Mouse (Mus musculus): ENCODE results near the gene Golt1b.

Gene Golt1b

DNA sequence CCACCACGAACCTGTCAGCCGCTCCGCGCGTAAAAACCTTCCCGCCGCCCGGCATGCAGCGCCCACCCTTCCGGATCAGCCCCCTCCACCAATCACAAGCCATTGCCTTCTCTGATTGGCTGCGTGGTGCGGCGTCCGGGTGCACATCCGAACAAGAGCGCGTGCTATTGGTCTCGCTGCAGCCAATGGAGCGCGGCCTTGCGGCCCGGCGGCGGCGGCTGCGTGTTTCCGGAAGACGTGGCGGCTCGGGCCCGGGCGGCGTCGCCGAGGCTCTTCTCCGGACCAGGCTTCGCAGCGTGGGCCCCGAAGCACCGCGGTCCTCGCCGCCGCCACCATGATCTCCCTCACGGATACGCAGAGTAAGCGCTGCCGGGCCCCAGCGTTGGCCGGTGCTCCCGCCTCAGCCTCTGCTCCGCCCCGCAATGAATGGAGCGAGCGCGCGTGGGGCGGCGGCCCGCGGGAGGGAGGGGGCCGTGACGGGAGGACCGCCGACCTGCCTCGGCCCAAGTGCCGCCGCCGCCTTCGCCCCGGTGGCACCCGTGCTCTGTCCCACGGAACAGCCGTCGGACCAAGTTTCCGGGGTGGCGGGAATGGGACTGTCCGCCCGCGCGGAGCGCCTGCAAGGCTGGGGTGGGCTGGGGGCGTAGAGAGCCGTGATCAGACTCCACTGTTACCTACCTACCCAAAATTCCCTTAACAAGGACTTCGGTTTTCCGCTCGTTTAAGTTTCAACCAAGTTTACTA is at the start of gene Golt1b, which contains the start of gene Recql:
Gene Golt1b, plus strand, starts transcription at position 211 of the 744 bp plus-strand sequence.
Gene Recql, minus strand, starts transcription at position 77 of the 744 bp plus-strand sequence.
- in situ Hi-C loops (cut with MboI, MseI): loop anchor here (5.0 to 25.0 kb wide), 3 partner anchors 40 to 725 kb away; partner anchors contain the start of genes C2cd5 (in 1 of the 2) and Pyroxd1 (in 1 of the 2)

DNA sequence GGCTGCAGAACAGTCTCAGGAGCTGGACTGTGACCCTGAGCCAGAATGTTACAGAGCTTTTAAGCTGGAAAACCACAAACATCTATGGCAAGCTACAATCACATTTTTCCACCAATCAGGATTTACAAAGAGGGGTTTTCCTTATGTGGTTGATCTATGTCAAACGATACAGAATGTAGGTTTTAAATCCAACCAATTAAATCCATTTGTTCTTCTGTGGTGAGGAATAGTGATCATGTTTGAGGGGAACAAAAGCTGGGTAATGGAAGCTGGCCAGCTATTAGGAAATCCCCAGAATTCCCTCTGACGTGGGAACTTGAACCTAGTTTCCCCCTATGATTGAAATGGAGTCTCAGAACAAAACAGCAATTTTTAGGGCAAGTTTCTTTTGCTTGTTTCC is 48.1 kb upstream of the Golt1b start:
- in situ Hi-C loops (cut with MboI, MseI): no loop called here

DNA sequence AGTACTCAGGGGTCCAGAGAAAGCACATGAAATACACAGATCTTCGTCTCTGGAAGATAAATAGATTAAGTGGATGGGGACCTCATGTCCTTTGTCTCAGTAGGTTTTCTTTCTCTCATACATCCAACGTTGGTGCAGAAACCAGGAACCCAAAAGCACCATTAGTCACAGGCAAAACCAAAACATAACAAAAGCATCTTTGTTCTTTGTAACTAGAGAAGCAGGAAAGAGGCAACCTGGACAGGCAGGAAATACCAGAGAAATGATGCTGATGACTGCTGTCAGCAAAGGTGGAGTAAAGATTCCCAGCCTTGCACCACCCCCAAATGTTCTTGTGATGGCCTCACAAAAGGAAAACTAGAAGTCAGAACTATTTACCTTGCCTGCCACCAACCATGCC is 47.4 kb upstream of the Golt1b start:
- in situ Hi-C loops (cut with MboI, MseI): no loop called here

DNA sequence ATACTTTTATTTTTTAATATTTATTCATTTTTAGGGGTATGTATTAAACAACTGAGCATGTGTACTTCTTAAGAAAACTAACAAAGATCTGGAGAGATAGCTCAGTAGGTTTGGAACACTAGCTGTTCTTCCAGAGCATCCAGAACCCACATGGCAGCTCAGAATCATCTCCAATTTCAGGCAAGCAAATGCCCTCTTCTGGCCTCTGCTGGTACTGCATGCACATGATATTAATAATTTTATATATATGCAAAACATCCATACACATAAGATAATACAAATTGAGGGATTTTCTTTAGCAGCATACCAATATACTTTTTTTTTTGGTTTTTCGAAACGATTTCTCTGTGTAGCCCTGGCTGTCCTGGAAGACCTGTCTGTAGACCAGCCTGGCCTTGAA is 43.5 kb upstream of the Golt1b start:
- in situ Hi-C loops (cut with MboI, MseI): no loop called here

DNA sequence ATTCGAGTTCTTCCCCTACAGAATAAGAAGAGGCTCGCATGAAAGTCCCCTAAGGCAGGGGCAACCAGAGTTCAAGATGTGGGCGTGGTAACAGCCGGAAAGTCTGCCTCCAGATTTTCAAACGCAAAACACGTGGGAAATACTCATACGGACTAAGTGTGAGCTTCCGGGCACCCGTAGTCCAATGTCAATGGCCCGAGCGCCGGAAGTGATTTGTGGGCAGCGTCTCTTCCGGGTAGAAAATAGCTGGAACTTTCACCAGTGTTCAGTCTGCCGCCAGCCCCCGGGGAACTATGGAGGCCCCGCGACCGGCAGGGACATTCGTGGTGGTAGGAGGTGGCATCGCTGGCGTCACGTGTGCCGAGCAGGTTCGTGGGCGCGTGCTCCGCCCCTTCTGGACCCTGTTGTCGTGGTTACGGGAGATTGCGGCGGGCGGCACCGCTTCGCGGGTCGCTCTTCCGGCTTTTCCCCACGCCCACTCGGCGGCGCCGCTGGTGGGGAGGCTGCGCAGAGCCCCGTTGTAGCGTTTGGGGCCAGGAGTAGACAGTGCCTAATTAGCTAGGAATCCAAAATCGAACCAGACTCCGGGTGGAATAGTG is 41.5 kb upstream of the Golt1b start, which contains the start of gene Pyroxd1:
Gene Pyroxd1, plus strand, starts transcription at position 215 of the 599 bp plus-strand sequence.
- in situ Hi-C loops (cut with MboI, MseI): loop anchor here in 1 of 2 experiments (5.0 kb wide), 1 partner anchor 42 kb away; the partner anchor contains the start of genes Golt1b and Recql

DNA sequence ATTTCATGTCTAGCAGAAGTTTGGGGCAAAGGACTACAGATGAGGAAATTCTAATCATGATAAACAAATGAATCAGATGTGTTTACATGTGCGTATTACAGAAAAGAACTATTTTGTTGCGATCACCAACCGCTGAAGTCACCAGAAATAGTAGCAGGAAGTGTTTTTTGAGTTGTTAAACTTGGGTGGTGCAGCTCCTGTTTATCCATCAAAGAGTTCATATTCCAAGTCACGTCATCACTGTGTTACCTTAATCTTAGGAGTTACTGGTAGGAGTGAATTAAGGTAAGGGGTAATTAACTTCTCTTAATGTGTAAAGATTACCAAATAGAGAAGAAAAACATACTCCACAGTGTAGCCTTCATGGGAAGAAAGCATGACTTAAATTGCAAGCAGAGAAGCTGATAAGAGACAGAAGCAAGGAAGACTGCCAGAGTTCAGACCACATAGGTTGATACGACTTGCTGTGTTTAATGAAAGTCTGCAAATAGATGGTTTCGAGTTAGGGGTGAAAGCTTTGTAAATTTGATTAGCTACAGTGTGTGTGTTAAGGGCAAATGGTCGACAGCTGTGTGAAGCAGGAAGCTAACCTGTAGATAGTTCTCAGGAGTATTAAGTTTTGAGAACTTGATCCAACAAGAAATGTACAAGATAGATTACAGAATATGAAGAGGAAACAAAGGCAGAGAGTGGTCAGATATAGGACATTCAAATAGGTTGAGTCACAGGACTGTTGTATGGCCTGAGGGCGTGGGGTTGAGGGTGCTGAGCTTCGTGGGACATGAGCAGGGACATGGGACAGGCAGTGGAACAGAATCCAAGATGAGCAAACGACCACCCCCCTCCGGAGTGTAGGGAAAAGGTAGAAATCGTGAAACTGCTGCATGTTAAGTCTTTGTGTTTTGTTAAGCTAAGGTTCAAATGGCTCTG is 40.6 kb upstream of the Golt1b start:
- in situ Hi-C loops (cut with MboI, MseI): loop anchor here in 1 of 2 experiments (5.0 kb wide), 1 partner anchor 41 kb away; the partner anchor contains the start of genes Golt1b and Recql

DNA sequence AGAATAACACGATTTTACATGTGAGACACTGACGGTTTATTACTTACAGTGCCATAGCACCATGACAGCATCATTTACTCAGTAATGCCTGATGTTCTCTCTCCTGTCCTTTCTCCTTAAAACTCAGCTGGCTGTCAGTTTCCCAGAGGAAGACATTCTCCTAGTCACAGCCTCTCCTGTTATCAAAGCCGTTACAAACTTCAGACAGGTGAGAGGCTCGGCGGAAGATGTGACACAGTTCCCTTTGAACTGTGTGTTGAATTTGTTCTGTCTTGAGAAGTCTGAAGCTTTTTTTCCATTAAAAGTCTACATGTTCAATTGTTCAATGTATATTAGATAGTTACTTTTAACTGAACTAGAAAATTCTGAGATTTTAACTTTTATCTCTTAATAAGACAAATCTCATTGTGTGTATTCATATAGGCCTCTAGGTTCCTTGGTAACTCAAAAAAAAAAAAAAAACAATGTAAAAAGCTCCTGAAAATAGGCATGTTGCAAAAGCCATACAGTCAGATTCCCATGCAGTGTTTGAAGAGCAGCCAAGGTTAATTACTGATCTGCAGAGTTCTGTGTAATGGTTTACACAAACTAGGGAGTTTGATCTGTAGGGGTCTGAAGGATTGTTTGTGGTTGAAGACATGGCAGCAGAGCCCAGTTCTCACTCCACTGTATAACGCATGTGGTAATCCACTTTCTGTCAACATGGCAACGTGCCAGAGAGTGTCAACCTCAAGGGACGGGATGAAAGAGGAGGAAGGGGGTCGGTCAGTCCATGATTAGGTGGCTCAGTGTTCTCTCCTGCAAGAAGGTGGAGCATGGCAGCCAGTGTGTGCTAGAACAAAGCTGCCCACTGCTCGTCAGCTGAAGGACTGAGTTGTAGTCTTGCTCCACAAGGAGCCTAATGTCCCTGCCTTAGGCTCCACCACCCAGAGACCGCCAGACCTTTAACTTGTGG is 39.3 kb upstream of the Golt1b start:
- in situ Hi-C loops (cut with MboI, MseI): loop anchor here in 1 of 2 experiments (5.0 kb wide), 1 partner anchor 40 kb away; the partner anchor contains the start of genes Golt1b and Recql

DNA sequence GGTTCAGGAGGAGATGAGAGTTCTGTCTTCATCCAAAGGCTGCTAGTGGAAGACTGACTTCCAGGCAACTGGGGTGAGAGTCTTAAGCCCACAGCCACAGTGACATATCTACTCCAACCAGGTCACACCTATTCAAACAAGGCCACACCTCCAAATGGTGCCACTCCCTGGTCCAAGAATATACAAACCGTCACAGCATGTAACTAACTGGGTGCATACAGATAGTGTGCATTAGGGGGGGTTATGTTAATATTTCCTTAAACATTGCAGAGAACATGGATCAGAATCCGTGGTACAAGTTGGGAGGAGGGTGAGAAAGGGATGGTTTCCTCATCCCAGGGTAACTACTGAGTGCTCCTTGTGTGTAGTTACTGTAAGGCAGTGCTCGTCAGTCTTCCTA is 34.9 kb upstream of the Golt1b start:
- in situ Hi-C loops (cut with MboI, MseI): loop anchor here in 1 of 2 experiments (25.0 kb wide), 1 partner anchor 1810 kb away; no protein-coding TSS in a partner anchor

DNA sequence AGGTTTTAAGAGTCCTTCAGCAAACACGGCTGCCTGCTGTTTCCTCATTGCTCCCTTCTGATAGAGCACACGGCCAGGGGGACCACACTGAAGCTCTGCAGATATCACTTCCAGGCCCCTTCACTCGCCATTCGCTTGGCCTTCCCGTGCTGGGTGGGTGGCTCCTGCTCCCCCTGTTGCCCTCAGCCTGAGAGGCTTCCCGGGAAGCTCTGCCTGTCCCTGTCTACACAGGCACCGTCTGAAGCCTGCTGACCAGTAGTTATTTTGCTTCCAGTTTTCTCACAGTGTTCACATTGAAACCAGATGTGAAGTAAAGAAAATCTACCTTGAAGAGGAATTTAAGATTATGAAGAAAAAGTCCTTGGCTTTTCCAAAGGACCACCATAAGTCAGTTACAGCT is 29.9 kb upstream of the Golt1b start:
- in situ Hi-C loops (cut with MboI, MseI): loop anchor here in 1 of 2 experiments (25.0 kb wide), 1 partner anchor 1805 kb away; no protein-coding TSS in a partner anchor

DNA sequence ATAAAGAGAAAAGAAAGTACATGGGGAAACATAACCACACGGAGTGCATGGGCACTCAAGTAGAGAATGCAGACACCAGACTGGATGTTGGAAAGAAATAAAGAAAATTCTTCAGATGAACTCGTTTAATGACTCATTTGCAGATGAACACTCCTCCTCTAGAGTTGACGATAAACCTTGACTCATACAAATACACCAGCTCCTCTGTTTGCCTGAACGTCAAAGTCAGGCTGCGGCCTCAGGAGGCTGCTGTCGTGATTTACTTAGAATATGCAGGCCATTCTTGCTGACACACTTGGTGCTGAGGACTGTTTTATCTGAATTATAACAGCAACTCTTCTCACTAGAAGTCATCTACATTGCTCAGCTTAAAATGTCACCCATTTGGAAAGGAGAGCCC is 25.0 kb upstream of the Golt1b start:
- in situ Hi-C loops (cut with MboI, MseI): loop anchor here in 1 of 2 experiments (25.0 kb wide), 1 partner anchor 1800 kb away; no protein-coding TSS in a partner anchor

DNA sequence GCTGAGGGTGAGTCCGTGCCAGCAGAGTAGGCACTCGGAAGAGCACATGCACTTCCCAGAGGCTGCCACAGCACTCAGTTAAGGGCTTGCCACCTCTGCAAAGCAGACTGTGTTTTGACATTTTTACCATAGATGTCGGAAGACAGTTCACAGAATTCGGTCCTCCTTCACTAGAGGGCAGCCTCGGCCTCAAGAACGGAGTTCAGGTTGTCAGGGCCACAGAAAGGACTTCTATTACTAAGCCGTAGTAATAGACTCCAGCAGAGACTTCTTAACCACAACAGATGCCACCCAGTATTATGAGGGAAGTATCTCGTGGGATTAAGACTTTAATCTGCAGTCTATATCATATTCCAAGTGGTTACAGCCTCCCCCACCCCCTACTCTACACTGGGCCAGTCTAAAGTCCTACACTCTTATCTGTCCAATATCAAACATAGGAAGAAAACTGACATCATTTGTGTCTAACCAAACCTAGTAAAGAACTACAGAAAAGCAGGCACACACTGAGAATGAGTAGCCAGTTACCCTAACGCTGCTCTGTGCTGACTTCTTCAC is 23.9 kb upstream of the Golt1b start:
- in situ Hi-C loops (cut with MboI, MseI): loop anchor here in 1 of 2 experiments (25.0 kb wide), 1 partner anchor 1799 kb away; no protein-coding TSS in a partner anchor

DNA sequence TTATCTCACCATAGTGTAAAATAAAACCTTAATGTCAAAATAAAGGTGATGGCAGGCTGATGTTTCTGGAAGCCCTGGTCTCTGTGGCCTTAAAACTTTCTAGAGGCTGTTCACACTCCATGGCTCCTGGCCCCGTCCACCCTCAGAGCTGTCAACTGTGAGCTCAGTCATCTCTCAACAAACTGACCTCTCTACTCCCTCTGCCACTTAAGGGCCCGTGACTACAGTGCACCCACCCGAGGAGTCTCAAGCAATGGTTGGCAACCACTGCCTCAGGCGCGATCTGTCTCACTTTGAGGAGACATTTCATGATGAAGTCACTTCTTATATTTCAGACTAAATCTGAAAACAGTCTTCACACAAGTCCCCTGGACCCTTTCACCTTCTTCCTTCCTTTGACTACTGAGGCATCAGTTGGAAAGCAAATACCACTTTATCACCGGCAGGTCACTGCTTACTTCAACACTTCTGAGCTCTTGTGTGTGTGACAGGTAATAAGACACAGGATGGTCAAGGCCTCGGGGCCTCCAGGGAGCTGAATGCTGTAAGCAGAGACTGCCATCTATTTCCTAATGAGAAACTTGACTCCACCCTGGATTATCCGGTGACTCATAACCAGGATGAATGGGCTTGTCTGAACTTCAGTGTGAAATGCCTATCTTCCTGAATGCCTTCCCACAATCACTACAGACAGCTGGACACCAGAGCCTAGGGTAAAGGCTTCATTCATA is 21.1 kb upstream of the Golt1b start:
- in situ Hi-C loops (cut with MboI, MseI): loop anchor here in 1 of 2 experiments (25.0 kb wide), 1 partner anchor 1796 kb away; no protein-coding TSS in a partner anchor

DNA sequence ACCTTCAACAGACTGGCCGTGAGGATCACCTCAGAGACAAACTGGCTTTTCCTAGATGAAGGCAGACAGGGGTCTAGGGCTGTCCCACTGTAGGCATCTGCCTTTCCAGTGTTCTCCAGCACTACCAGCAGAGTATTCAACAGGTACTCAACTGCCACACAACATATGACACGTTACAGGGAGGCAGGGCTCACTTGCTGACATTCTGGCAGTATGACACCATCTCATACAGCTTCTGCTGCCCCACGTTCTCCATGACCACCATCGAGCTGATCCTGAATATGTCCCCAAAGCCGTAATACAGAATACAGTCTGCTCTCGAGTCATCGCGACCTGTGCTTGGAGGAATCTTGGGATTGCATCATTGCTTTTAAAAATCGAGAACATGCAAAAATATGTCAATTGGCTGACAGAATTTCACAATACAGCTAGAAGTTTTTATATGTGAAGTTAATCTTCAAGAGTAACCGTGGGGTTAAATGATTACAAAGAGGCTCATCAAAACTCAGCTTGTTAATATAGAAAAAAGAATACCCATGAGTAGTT is 20.5 kb upstream of the Golt1b start:
- in situ Hi-C loops (cut with MboI, MseI): loop anchor here in 1 of 2 experiments (25.0 kb wide), 1 partner anchor 1796 kb away; no protein-coding TSS in a partner anchor

DNA sequence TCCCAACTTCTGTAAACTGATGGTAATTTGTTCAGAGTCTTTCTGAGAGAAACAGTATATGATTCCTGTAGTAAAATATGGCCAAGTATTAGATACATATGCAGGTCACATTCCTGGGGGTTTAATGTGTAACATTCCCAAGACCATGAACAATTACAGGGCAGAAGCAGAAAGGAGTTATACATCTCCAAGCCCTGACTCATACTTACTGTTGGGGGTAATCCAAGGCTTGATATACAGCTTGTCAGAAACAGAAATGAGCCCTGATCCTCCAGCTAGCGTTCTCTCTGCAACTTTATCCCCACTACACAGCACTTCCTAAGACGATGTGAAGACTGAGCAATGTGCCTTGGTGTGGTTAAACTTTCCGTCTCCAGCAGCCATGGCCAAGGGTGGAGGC is 19.5 kb upstream of the Golt1b start:
- in situ Hi-C loops (cut with MboI, MseI): loop anchor here in 1 of 2 experiments (25.0 kb wide), 1 partner anchor 1795 kb away; no protein-coding TSS in a partner anchor

DNA sequence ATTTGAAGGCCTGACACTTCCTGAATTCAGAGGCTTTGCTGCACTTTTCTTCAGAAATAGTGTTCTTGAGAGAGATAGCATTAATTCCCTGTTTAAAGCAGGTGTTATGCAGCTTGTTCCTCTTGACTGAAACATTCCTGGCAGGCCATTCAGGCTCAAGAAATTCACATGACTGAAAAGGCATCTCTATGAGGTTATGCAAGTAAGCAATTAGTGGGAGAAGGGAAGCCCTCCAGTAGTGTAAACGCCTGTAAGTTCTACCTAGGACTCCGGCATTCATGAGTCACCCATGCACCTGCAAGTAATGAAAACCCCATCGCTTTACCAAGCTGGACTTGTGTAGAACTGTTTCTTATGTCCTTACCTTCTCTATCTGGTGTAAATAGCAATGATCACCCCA is 17.5 kb upstream of the Golt1b start:
- in situ Hi-C loops (cut with MboI, MseI): loop anchor here in 1 of 2 experiments (25.0 kb wide), 1 partner anchor 1793 kb away; no protein-coding TSS in a partner anchor

DNA sequence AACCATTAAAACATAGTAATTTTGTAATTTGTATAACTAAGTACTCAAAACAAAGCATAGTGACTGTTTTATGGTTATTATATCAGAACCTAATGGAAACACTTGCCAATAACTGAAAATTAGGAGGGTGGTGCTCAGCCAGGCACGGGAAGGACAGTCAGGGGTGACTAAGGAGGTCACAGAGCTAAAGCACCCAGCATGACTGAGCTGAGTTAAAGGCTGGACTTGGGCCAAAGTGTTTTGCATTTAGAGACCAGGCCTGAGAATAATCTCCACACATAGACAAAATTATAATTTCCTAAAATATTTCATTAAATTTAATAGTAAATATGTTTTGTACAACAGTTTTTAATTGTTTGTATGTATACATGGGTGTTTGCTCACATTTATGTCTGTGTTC is 9.9 kb upstream of the Golt1b start:
- in situ Hi-C loops (cut with MboI, MseI): loop anchor here in 1 of 2 experiments (25.0 kb wide), 1 partner anchor 735 kb away; the partner anchor contains the start of gene C2cd5

DNA sequence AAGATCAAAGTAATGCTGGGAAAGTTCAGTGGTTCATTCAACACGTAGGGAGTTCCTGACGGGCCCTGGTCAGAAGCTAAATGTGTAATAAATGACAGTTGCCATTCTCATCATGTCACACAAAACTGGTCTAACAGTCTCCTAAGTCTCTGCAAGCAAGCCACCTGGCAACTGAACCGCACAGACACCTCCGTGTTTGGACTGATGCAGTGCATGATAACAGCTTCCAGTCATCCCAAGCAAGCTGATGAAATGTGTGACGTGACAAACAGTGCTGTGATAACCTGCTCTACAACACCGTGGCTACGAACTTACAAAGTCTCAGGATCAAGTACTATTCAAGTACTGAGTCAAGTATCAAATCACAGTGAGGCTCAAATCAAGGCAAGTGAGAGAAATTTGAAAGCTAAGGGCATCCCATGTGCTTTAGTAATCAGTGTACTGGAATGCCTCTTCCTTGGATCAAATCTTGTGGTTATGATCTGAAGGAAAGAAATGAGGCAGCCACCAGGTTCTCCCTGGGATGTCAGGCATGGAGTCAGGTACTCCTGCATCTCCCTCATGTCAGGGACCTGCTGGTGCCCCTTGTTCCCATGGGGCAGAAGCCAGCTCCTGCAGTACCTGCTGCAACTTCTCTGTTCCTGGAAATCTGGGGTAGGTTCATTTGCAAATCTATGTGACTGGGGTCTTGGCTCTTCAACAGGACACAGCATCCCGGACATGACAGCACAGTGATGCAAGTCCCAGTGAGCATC is 8.3 kb upstream of the Golt1b start:
- in situ Hi-C loops (cut with MboI, MseI): loop anchor here in 1 of 2 experiments (25.0 kb wide), 1 partner anchor 734 kb away; the partner anchor contains the start of gene C2cd5

Measured in T-helper 17 cell (primary cell).